Mouse (Mus musculus) gonadal fat pad, adult 2 months (tissue): ENCODE measurements around the gene Prss45. TPM values are rescaled to one million over a fixed set of nuclear protein-coding genes. Genes with fewer than 3 reads are reported as not detected.

Experiments used
- polyA plus RNA-seq: library from polyadenylated mRNA; depleted of rRNA; stranded (reverse); fragments of >200 nt; gene quantifications from 2 replicates; pipeline ENCODE4 v1.2.3, GENCODE M21; 2012; rRNA removed

Prss45 gene
- polyA plus RNA-seq, 1 experiment: not detected

Other genes with a start within 250 kb of the Prss45 start
- gene Nradd, start 210.1 kb upstream of the Prss45 start, polyA plus RNA-seq: 15.7 and 21.3 TPM in 2 replicates
- gene Nbeal2, start 180.4 kb upstream of the Prss45 start, polyA plus RNA-seq: 18.7 and 23.3 TPM in 2 replicates
- 55.8 and 81.8 TPM in 2 replicates for gene Ccdc12, start 178.1 kb upstream of the Prss45 start, polyA plus RNA-seq
- 0.63 TPM in 1 of 2 replicates, not detected in the other for gene Myl3, start 92.7 kb upstream of the Prss45 start, polyA plus RNA-seq
- gene Pth1r, start 87.4 kb upstream of the Prss45 start, polyA plus RNA-seq: 24.3 and 35.6 TPM in 2 replicates
- 0.07 and 0.19 TPM in 2 replicates for gene Prss42, start 36.4 kb upstream of the Prss45 start, polyA plus RNA-seq
- gene Prss44, start 20.6 kb upstream of the Prss45 start, polyA plus RNA-seq: not detected in 2 replicates
- 0.07 and 0.15 TPM in 2 replicates for gene Prss43, start 7.9 kb upstream of the Prss45 start, polyA plus RNA-seq
- gene Prss46, start 9.9 kb downstream of the Prss45 start, polyA plus RNA-seq: 0.15 and 0.24 TPM in 2 replicates
- gene Prss50, start 23.4 kb downstream of the Prss45 start, polyA plus RNA-seq: not detected in 2 replicates
- 17.7 and 24.0 TPM in 2 replicates for gene Als2cl, start 45.3 kb downstream of the Prss45 start, polyA plus RNA-seq
- 0.88 and 1.3 TPM in 2 replicates for gene Tmie, start 45.5 kb downstream of the Prss45 start, polyA plus RNA-seq
- not detected in 2 replicates for gene Fam240a, start 82.3 kb downstream of the Prss45 start, polyA plus RNA-seq
- gene Tdgf1, start 111.6 kb downstream of the Prss45 start, polyA plus RNA-seq: 0.43 TPM in 1 of 2 replicates, not detected in the other
- 0.05 TPM in 1 of 2 replicates, not detected in the other for gene Lrrc2, start 117.0 kb downstream of the Prss45 start, polyA plus RNA-seq
- gene Rtp3, start 156.0 kb downstream of the Prss45 start, polyA plus RNA-seq: 4.6 and 4.7 TPM in 2 replicates
- 13.8 and 92.0 TPM in 2 replicates for gene Ltf, start 184.7 kb downstream of the Prss45 start, polyA plus RNA-seq
- gene Ccrl2, start 222.9 kb downstream of the Prss45 start, polyA plus RNA-seq: 3.1 and 5.0 TPM in 2 replicates